ENCODE assay signal across 9 mouse cellular contexts in the genomic region with DNA sequence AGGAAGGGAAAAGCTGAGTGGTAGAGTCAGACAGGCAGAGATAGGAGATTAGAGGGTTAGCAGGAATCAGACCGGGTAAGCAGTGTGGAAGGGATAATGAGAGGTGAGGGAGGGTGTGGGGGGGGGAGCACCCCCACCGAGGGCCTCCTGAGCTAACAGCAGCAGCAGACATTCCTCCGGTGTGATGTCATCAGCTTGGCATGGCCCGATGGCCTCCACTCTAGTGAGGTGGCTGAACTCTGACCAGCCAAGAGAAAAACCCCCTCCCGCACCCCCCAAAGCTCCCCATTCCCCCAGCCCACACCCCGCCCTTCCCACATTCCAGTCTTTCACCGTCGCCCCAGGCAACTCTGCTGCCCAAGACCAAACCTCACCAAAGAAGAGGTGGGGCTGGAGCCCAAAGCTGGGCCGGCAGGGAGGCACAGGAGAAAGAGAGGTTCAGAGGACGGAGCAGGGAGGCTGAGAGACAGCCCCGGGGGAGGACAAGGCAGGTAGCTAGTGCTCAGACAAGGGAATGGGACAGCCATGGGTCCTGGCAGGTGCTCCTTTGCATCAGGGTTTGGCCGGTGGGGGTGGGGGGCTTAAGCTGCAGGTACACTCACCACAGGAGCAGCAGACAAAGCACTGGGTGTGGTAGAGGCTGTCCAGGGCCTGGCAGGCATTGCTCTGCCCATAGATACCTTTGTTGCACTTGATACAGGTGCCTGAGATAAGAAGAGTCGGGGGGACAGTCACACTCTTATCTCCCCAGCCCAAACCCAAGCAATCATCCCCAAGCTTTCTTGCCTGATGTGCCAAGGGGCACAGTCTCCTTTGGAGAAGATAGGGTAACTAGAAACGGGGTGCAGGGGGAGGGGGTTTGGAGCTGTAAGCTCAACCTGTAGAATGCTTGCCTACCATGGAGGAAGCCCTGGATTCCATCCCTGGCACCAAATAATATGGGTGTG. TPM values are rescaled to one million over a fixed set of nuclear protein-coding genes. Genes with fewer than 3 reads are reported as not detected.
DNase-seq lines count a peak whose midpoint lies in the region; ATAC-seq and TF ChIP-seq lines count a peak whose summit lies in the region.
"Had no signal": no experiment of that assay in that cellular context is flagged by ENCODE, and none has a peak within 500 bp of the region (broad histone marks: within the 10 kb centered on the region; RNA-seq: fewer than 3 reads in every experiment).

No protein-coding gene starts in this region.

- peak overlapping the region; percentile 88 for H3K27ac ChIP-seq in gastrocnemius, adult 2 months
- H3K27ac ChIP-seq in forebrain, embryonic 13.5 days = peak overlapping the region; percentile 81

- WGBS in forebrain, embryonic 13.5 days = 2% methylated on average over 14 of the region's 14 CpGs

- intact Hi-C loops in gastrocnemius, adult 2 months (cut with DNase I) = no loop called here

- peak; percentile 50 for ATAC-seq in forebrain, embryonic 13.5 days

- no peaks in the 10 kb centered on the region for H3K9me3 ChIP-seq in forebrain, embryonic 13.5 days (replicated peaks)

- H3K9ac ChIP-seq in forebrain, embryonic 13.5 days = peak overlapping the region; percentile 91

- TF ChIP-seq CTCF in gastrocnemius, adult 2 months (IDR thresholded peaks at IDR 0.05) = no peak

- peak; percentile 42 for DNase-seq in gastrocnemius, adult 2 months
- DNase-seq in gastrocnemius, adult 8-10 months (ENCODE audit: low spot score in 2 of 2) = no peak
- peak; percentile 83 for DNase-seq in kidney, adult 9 months
- peak; percentile 82 for DNase-seq in lung, postnatal 10 days
- DNase-seq in right cerebral cortex, postnatal 36 days (ENCODE audit: low spot score in 2 of 2) = no peak
- DNase-seq in gastrocnemius, postnatal 25 days = no peak
- DNase-seq in layer of hippocampus, postnatal 14 days (ENCODE audit: low spot score in 2 of 2) = no peak

- peak overlapping the region; percentile 79 for H3K4me2 ChIP-seq in forebrain, embryonic 13.5 days

- peaks cover 10% of the 10 kb centered on the region for H3K27me3 ChIP-seq in forebrain, embryonic 13.5 days

- peaks cover 74% of the 10 kb centered on the region for H3K4me1 ChIP-seq in forebrain, embryonic 13.5 days

- H3K4me3 ChIP-seq in gastrocnemius, adult 2 months = peak overlapping the region; percentile 90
- peak overlapping the region; percentile 67 for H3K4me3 ChIP-seq in forebrain, embryonic 13.5 days

- peaks cover 33% of the 10 kb centered on the region for H3K36me3 ChIP-seq in forebrain, embryonic 13.5 days (ENCODE audit: poor library complexity, severe bottlenecking)

RNA-seq across cellular contexts. Expression of gene Ajuba, which starts 4.3 kb away (rescaled TPM):
- 1 to 10 TPM; 1.4 to 1.8 TPM for total RNA-seq in gastrocnemius, adult 2 months (2021)
- 1 to 10 TPM in 2 of 4 experiments, under 1 TPM in 2; 0.87 to 1.8 (median 1.3) TPM for total RNA-seq in gastrocnemius, adult 8-10 months (2022)
- polyA plus RNA-seq in forebrain, embryonic 13.5 days (2015; fragmentation: Nextera tagmentation; extraction: Ambion mirVana) = 18.8 and 20.3 TPM in 2 replicates
- 1 to 10 TPM; 2.3 to 2.6 TPM for total RNA-seq in gastrocnemius, postnatal 25 days (2021)
- 1 to 10 TPM; 2.6 to 3.2 TPM for total RNA-seq in layer of hippocampus, postnatal 14 days (2021)

RNA-seq across cellular contexts. Expression of gene Haus4, which starts 18.6 kb away (rescaled TPM):
- 1 to 10 TPM; 3.1 to 3.3 TPM for total RNA-seq in gastrocnemius, adult 2 months (2021)
- total RNA-seq in gastrocnemius, adult 8-10 months (2022) = 1 to 10 TPM; 1.6 to 3.5 (median 3.1) TPM
- 39.7 and 43.1 TPM in 2 replicates for polyA plus RNA-seq in forebrain, embryonic 13.5 days (2015; fragmentation: Nextera tagmentation; extraction: Ambion mirVana)
- 1 to 10 TPM; 2.8 to 3.8 TPM for total RNA-seq in gastrocnemius, postnatal 25 days (2021)
- 1 to 10 TPM; 4.1 to 4.2 TPM for total RNA-seq in layer of hippocampus, postnatal 14 days (2021)

RNA-seq across cellular contexts. Expression of gene 4931414P19Rik, which starts 32.7 kb away (rescaled TPM):
- total RNA-seq in gastrocnemius, adult 2 months (2021) = 1 to 10 TPM; 2.2 to 4.0 TPM
- total RNA-seq in gastrocnemius, adult 8-10 months (2022) = 1 to 10 TPM; 2.0 to 2.8 (median 2.6) TPM
- polyA plus RNA-seq in forebrain, embryonic 13.5 days (2015; fragmentation: Nextera tagmentation; extraction: Ambion mirVana) = 8.3 and 9.4 TPM in 2 replicates
- total RNA-seq in gastrocnemius, postnatal 25 days (2021) = 1 to 10 TPM; 2.9 to 3.4 TPM
- total RNA-seq in layer of hippocampus, postnatal 14 days (2021) = 1 to 10 TPM; 4.3 to 5.6 TPM

RNA-seq across cellular contexts. Expression of gene Psmb5, which starts 44.8 kb away (rescaled TPM):
- total RNA-seq in gastrocnemius, adult 2 months (2021) = 100 to 1,000 TPM; 161 to 172 TPM
- total RNA-seq in gastrocnemius, adult 8-10 months (2022) = 100 to 1,000 TPM; 183 to 192 (median 187) TPM
- polyA plus RNA-seq in forebrain, embryonic 13.5 days (2015; fragmentation: Nextera tagmentation; extraction: Ambion mirVana) = 462 and 492 TPM in 2 replicates
- 100 to 1,000 TPM; 175 to 184 TPM for total RNA-seq in gastrocnemius, postnatal 25 days (2021)
- 100 to 1,000 TPM; 211 to 215 TPM for total RNA-seq in layer of hippocampus, postnatal 14 days (2021)

RNA-seq across cellular contexts. Expression of gene Psmb11, which starts 48.2 kb away (rescaled TPM):
- not detected for total RNA-seq in gastrocnemius, adult 2 months (2021)
- total RNA-seq in gastrocnemius, adult 8-10 months (2022) = not detected
- polyA plus RNA-seq in forebrain, embryonic 13.5 days (2015; fragmentation: Nextera tagmentation; extraction: Ambion mirVana) = 0.04 TPM in 1 of 2 replicates, not detected in the other
- not detected for total RNA-seq in gastrocnemius, postnatal 25 days (2021)
- under 1 TPM; 0.35 to 0.38 TPM for total RNA-seq in layer of hippocampus, postnatal 14 days (2021)
- total RNA-seq: left cerebral cortex, postnatal 10 days had no signal

Comparison
In these comparisons a context has a peak if more than half of its experiments do, and no peak if none do; other contexts are left out.
1. DNase-seq: peak in gastrocnemius, adult 2 months (single experiment), kidney, adult 9 months (single experiment) and lung, postnatal 10 days (single experiment); none in gastrocnemius, adult 8-10 months (0 of 2), right cerebral cortex, postnatal 36 days (0 of 2), gastrocnemius, postnatal 25 days (single experiment) and layer of hippocampus, postnatal 14 days (0 of 2).